Mouse (Mus musculus): Measurements from ENCODE around the gene Rbmx. TPM values are rescaled to one million over a fixed set of nuclear protein-coding genes. Genes with fewer than 3 reads are reported as not detected.

Rbmx gene
- total RNA-seq (2015; ENCODE audit: low replicate concordance) (13.4 and 13.8 TPM in 2 replicates), total RNA-seq (2017; ENCODE audit: low replicate concordance) (15.5 and 18.6 TPM in 2 replicates)

DNA sequence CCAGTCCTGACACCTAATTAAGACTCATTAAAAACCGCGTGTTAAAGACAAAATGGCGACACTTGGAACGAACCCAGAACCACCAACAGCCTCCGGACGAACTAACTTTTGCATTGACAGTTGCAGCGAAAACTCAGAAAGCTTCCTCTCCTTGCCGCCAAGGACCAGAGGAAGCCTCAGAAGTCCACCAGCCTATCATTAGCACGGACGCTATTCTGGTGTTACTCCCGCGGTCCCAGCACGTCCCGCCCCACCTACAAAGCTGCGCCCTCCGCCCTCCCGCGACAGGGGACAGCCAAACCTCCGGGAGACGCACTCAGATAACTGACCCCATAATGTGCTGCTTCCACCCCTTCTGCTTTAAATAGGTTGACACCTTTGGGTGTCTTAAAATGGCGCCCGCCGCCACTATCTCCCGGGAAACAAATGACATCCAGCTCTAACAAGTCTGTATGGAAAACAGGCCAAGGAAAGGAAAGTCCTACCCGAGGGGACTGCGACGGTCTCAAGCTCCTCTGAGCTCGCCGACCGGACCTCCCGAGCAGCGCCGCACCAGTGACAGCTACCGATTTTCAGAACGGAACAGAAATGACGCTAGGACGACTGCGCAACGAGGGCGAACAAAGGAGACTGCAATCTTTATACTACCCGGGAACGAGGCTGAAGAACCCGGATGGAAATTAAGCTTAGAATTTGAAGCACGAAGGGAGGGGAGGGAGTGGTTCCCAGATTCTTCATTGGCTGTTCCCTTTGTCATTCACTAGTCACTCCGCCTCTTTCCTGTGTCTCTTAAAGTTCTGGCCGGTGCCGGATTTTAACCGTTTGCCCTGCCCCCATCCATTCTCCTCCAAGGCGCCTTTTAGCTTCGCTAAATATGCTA is at the start of gene Rbmx:
Rbmx (minus strand) TSS at position 670 of the 880 bp plus-strand sequence.
- ATAC-seq (replicated peaks; ENCODE audit: low FRiP score, poor library complexity, severe bottlenecking) = peak; percentile 96

DNA sequence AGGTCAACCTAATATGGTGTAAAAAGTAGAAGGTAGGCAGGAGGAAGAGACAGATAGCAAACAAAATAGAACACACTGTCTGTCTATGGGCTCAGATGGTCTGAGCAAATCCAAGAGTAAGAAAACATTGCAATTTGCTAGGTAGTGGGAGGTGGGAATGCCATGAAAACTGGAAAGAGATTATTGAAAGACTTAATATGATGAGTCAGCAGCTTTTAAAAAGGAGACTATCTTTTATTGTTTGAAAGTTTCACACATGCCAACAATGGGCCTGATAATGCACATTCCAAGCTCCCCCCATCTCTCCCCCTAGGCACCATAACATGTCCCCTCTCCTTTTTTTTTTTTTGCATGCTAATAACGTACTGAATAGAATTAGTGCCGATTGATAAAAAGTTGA is 41.1 kb upstream of the Rbmx start:
- ATAC-seq (replicated peaks; ENCODE audit: low FRiP score, poor library complexity, severe bottlenecking) = no peak

DNA sequence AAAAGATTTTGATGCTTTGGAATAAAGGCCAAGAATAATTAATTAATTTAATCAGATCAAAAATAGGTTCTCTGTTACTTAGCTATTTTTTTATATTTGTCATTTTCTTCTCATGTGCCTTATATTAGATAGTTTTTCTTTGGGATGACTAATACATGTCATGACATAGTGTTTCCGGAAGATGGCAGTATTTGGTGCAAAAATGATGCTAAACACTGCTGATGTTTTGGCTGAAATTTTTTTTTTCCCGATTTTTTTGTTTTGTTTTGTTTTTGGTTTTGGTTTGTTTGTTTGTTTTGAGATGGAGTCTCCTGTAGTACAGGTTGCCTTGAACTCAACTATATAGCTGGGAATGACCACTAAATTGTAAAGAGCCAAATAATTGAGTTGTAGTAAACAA is 38.8 kb upstream of the Rbmx start:
- ATAC-seq (replicated peaks; ENCODE audit: low FRiP score, poor library complexity, severe bottlenecking) = no peak

- no peak for ATAC-seq (replicated peaks; ENCODE audit: low FRiP score, poor library complexity, severe bottlenecking)
These were observed 15.9 kb upstream of the Rbmx start, which contains the start of gene Gm364 for GRCm38 (mm10) chrX:57408769-57409168. Gm364 (plus strand) TSS chrX:57409154.

DNA sequence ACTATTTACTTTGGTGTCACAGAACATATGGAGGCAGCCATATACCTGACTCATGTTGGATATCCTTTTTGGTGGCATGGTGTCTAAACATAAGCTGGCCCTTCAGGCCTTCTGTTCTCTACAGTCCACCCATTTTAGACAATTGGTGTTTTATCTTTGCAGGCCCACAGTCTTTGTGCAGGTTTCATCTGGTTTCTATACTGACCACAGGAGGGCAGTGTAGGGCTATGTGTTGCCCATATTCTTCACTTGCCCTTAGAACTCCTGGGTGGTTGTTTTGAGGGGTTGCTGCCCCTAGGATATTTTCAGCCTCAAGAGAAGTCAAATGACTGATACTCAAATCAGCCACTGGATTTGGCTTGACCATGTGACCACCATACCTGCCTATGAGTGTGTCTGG is 10.8 kb upstream of the Rbmx start:
- ATAC-seq (replicated peaks; ENCODE audit: low FRiP score, poor library complexity, severe bottlenecking) = no peak

DNA sequence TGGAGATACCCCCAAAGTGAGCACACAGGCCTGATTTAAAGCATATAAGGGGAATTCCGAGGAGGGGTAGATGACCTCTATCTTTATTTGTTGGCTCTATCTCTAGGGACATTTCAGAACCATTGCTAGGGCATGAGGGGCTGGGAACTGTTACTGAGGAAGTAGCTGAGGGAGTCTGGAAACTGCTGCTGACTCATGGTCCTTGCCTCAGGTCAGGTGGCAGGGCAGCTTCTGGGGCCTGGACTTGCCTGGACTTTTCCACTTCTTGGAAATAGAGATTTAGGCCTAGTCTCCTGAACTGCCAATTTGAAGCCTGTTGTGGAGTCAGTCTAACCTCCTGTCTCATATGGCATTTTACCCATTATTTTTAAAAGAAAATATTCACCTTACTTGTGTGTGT is 8.6 kb upstream of the Rbmx start:
- ATAC-seq (replicated peaks; ENCODE audit: low FRiP score, poor library complexity, severe bottlenecking) = no peak

- no peak for ATAC-seq (replicated peaks; ENCODE audit: low FRiP score, poor library complexity, severe bottlenecking)
These were observed 576 bp upstream of the Rbmx start for GRCm38 (mm10) chrX:57393412-57393811.

GRCm38 (mm10) chrX:57380915-57381314 is 11.9 kb downstream of the Rbmx start:
- no peak for ATAC-seq (replicated peaks; ENCODE audit: low FRiP score, poor library complexity, severe bottlenecking)

DNA sequence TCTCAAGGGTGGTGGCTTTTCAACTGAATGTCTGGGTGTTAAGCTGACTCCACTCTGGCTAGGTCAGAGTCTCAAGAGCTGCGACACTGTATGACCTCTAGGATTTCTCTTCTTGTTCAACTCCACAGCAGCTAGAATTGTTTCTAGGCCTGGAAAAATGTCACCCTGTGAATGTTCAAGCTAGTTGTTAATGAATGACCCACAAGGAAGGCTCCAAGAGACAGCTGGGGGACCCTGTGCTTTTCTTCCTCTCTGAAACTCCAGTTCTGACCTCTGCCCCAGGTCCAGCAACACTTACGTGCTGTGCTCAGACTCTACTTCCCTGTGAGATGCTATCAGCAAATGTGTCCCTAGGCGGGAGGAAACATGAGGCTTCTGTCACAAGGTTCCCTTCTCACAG is 14.3 kb downstream of the Rbmx start:
- ATAC-seq (replicated peaks; ENCODE audit: low FRiP score, poor library complexity, severe bottlenecking) = no peak

- no peak for ATAC-seq (replicated peaks; ENCODE audit: low FRiP score, poor library complexity, severe bottlenecking)
These were observed 15.7 kb downstream of the Rbmx start for GRCm38 (mm10) chrX:57377096-57377495.

DNA sequence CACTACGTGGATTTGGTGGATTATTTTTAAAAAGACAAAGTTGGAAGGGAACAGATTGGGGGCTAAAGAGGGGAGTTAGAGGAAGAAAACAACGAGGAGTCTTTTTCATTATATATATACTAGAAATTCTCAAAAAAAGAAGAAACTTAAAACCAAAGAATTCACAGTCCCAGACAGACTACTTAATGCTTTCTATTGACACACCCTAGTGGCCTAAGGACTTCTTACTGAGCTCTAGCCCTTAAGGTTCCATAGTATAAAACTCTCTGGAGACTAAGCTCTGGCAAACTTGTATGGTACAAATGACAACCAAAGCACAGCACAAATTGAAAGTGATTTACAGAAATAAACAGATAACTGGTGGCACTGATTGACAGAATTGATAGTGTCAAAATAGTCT is 18.8 kb downstream of the Rbmx start:
- no peak for ATAC-seq (replicated peaks; ENCODE audit: low FRiP score, poor library complexity, severe bottlenecking)

DNA sequence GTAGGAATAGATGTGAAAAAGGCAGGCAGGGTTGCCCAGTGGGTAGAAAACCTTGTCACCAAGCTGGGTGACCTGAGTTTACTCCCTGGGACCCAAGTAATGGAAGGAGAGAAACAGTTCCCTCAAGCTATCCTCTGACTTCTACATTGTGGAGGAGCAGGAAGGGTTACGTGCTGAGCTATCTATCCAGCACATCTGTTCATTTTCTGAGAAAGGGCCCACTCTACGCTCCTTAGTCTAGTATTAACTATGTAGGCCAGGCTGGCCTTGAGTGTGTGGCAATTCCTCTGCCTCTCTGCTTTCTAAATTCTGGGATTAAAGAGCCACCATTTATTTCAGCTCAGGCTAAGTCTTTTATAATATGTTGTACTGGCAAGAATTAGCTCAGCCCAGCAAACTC is 19.3 kb downstream of the Rbmx start:
- ATAC-seq (replicated peaks; ENCODE audit: low FRiP score, poor library complexity, severe bottlenecking) = no peak

GRCm38 (mm10) chrX:57372965-57373364 is 19.9 kb downstream of the Rbmx start:
- ATAC-seq (replicated peaks; ENCODE audit: low FRiP score, poor library complexity, severe bottlenecking) = no peak

GRCm38 (mm10) chrX:57364891-57365569 is 27.8 kb downstream of the Rbmx start:
- ATAC-seq (replicated peaks; ENCODE audit: low FRiP score, poor library complexity, severe bottlenecking) = no peak

- ATAC-seq (replicated peaks; ENCODE audit: low FRiP score, poor library complexity, severe bottlenecking) = no peak
These were observed 33.5 kb downstream of the Rbmx start for GRCm38 (mm10) chrX:57359316-57359715.

GRCm38 (mm10) chrX:57339220-57339619 is 53.6 kb downstream of the Rbmx start:
- ATAC-seq (replicated peaks; ENCODE audit: low FRiP score, poor library complexity, severe bottlenecking) = no peak

DNA sequence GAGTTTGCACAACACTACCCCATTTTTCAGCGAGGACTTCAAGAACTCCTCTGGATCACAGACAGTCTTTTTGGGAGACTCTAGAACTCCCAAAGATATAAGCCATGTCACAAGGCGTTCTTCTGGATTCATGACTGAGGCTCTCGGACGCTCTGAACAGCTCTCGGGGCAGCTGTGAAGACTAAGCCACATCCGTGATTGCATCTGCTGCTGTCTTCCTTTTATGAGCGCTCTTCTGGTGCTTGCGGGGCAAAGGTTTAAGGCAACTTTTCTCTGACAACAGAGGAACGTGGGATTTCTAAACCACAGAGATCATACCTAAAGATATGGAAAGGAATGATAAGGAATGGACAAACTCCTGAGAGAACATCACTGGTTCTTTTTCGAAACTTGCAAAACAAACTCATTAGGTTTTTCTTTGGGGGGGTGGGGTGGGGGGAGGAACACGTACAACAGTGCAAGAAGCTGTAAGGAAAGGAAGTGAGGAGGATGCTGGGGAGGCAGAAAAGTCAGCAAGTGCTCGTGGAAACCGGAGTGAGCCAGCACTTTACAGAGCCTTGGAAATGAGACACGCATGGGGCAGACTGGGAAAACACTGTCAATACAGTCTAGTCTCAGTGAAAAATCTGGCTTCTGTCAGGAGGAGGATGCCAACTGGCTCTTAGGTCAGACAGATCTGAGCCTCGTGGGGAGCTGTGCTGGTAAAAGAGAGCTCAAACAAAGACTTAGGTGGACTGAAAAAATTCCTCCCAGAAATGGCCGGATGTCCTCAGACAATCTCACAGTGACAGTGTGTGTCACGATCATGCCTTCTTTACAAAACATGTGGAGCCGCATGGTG is 54.2 kb downstream of the Rbmx start, which contains the start of gene Arhgef6:
Arhgef6 (minus strand) TSS at position 359 of the 841 bp plus-strand sequence.
- no peak for ATAC-seq (replicated peaks; ENCODE audit: low FRiP score, poor library complexity, severe bottlenecking)

GRCm38 (mm10) chrX:57337582-57337981 is 55.3 kb downstream of the Rbmx start:
- no peak for ATAC-seq (replicated peaks; ENCODE audit: low FRiP score, poor library complexity, severe bottlenecking)

GRCm38 (mm10) chrX:57336958-57337357 is 55.9 kb downstream of the Rbmx start:
- no peak for ATAC-seq (replicated peaks; ENCODE audit: low FRiP score, poor library complexity, severe bottlenecking)

GRCm38 (mm10) chrX:57335313-57335712 is 57.5 kb downstream of the Rbmx start:
- no peak for ATAC-seq (replicated peaks; ENCODE audit: low FRiP score, poor library complexity, severe bottlenecking)
